Mouse (Mus musculus) ES-E14 (cell line): ENCODE results near the gene Slc25a26. TPM values are rescaled to one million over a fixed set of nuclear protein-coding genes. Genes with fewer than 3 reads are reported as not detected.

Experiments used
- DNase-seq: peaks from one replicate; pipeline ENCODE4 v3.0.0-alpha.2; 2013; ENCODE audit warnings: low read depth, low spot score
- H3K27ac ChIP-seq: 2 replicates; pipeline ENCODE4 v1.5.1; 2012; ENCODE audit warnings: low read depth, mild to moderate bottlenecking, low read length, moderate library complexity, mixed read lengths; ENCODE audit not compliant: poor library complexity, insufficient read depth, severe bottlenecking
- H3K36me3 ChIP-seq: 2 replicates; pipeline ENCODE4 v1.6.1; 2012; ENCODE audit warnings: mild to moderate bottlenecking, low read length, moderate library complexity, mixed read lengths; ENCODE audit not compliant: control insufficient read depth, poor library complexity, insufficient read depth, severe bottlenecking
- H3K4me1 ChIP-seq, 2 experiments: fragments of 150-350 bp in 1 of 2; sonication (generic) in 1 of 2; 2 replicates each; pipeline ENCODE4 v1.6.1; 2012; ENCODE audit warnings: low read length in 2 of 2, mild to moderate bottlenecking in 1 of 2, mixed read lengths in 1 of 2; ENCODE audit not compliant: control insufficient read depth in 2 of 2, insufficient read depth in 2 of 2, poor library complexity in 1 of 2
- H3K4me3 ChIP-seq, 2 experiments: fragments of 150-350 bp in 1 of 2; sonication (generic) in 1 of 2; 2 replicates each; pipeline ENCODE4 v1.5.1; 2012; ENCODE audit warnings: low read length in 2 of 2, low read depth in 1 of 2, mild to moderate bottlenecking in 1 of 2, mixed read lengths in 1 of 2; ENCODE audit not compliant: insufficient read depth in 1 of 2, poor library complexity in 1 of 2, severe bottlenecking in 1 of 2
- H3K9ac ChIP-seq: 2 replicates; pipeline ENCODE4 v1.6.1; 2012; ENCODE audit warnings: low read depth, mild to moderate bottlenecking, low read length, mixed read lengths; ENCODE audit not compliant: poor library complexity, insufficient read depth, severe bottlenecking
- H3K9me3 ChIP-seq: fragments of 150-350 bp; sonication (generic); 2 replicates; pipeline ENCODE4 v1.6.1; 2012; ENCODE audit warnings: low read depth, mild to moderate bottlenecking, low read length; ENCODE audit not compliant: control insufficient read depth, insufficient read depth
- CHD2 ChIP-seq: IDR thresholded peaks from 2 replicates; pipeline ENCODE4 v1.6.1; 2014; ENCODE audit warnings: mild to moderate bottlenecking, low read depth, low read length, inconsistent platforms
- HCFC1 ChIP-seq: IDR thresholded peaks from 2 replicates; pipeline ENCODE4 v1.6.1; 2012; ENCODE audit warnings: low read length, inconsistent platforms, borderline replicate concordance; ENCODE audit not compliant: insufficient read depth
- MAFK ChIP-seq: IDR thresholded peaks from 2 replicates; pipeline ENCODE4 v1.6.1; 2014; ENCODE audit warnings: mild to moderate bottlenecking, low read depth, low read length, inconsistent platforms; ENCODE audit not compliant: insufficient read depth
- ZC3H11A ChIP-seq: IDR thresholded peaks from 2 replicates; pipeline ENCODE4 v1.6.1; 2012; ENCODE audit warnings: low read depth, mild to moderate bottlenecking, inconsistent platforms, low read length, borderline replicate concordance
- ZNF384 ChIP-seq: IDR thresholded peaks from 2 replicates; pipeline ENCODE4 v1.6.1; 2012; ENCODE audit warnings: low read depth, low read length, inconsistent platforms
- in situ Hi-C, 2 experiments: fragments of 600-800 bp; cut with MboI; formaldehyde crosslinking; loops; one replicate each; pipeline ENCODE4 v1.15.1; 2025; ENCODE audit warnings: low sequenced_read_pairs in 2 of 2, inconsistent platforms in 1 of 2; ENCODE audit not compliant: unreplicated experiment in 2 of 2
- total RNA-seq: library from RNA; depleted of rRNA; stranded (reverse); fragments of 300-350 nt; gene quantifications from 2 replicates; pipeline ENCODE4 v1.2.3, GENCODE M21; 2012

The Slc25a26 gene
- total RNA-seq, 1 experiment: 9.8 TPM

DNA sequence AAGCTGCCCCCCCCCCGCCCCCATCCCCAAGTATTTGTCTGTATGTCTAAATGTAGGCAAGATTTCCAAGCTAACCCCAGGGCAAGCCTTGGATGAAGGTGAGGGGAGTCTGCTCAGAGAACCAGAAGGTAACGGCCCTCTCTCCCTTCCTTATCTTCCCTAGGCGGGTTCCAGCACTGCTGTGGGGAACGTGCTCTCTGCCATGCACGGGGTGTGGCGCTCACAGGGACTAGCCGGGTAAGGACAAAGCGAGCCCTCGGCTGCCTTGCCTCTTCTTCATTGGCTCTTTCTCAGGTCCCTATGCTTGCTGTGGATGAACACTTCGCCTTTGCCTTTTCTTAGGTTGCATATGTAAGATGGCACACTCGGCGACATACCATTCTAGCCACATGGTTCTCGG, 98.9 kb downstream of the Slc25a26 start:
- in situ Hi-C loops: no loop called here
- peaks cover 0 to 10% of the 10 kb centered on the region in 2 experiments; a peak in 1 of 4 replicates for H3K4me1 ChIP-seq
- H3K9me3 ChIP-seq: no peaks in the 10 kb centered on the region
- H3K9ac ChIP-seq: no peak overlapping the region
- peaks cover 7% of the 10 kb centered on the region; the same call in 1 of the 2 replicates for H3K36me3 ChIP-seq
- no peak for TF ChIP-seq ZC3H11A
- no peak for TF ChIP-seq MAFK
- TF ChIP-seq ZNF384: no peak
- TF ChIP-seq HCFC1: no peak
- TF ChIP-seq CHD2: no peak
- no peak for DNase-seq
- no peak overlapping the region for H3K27ac ChIP-seq
- H3K4me3 ChIP-seq: no peak overlapping the region

DNA sequence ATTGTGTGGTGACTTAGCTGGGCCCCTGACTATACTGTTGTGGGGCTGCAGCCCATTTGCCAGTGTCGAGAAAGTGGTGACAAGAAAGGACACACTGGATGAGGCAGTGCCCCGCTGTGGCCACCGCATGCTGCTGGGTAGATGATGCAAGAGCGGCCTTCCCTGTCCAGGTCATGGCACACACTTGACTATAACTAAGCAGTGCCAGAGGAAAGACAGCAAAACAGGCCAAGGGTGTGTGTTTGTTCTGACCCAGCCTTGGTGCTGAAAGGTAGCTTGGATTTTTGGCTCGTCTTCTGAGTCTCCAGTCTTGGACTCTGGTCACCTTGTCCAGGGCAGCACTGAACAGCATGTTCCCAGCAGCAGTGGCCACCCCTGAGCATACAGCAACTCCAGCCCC, 101.0 kb downstream of the Slc25a26 start:
- in situ Hi-C loops: no loop called here
- Histone ChIP-seq H3K9me3 (no peaks in the 10 kb centered on the region), H3K4me1 (peaks cover 0 to 10% of the 10 kb centered on the region in 2 experiments; a peak in 1 of 4 replicates), H3K4me3 (no peak overlapping the region), H3K36me3 (peaks cover 17% of the 10 kb centered on the region; the same call in 1 of the 2 replicates), H3K27ac (no peak overlapping the region), H3K9ac (no peak overlapping the region)
- TF ChIP-seq ZNF384 (no peak), ZC3H11A (no peak), MAFK (no peak), CHD2 (no peak), HCFC1 (no peak)
- DNase-seq: no peak

DNA sequence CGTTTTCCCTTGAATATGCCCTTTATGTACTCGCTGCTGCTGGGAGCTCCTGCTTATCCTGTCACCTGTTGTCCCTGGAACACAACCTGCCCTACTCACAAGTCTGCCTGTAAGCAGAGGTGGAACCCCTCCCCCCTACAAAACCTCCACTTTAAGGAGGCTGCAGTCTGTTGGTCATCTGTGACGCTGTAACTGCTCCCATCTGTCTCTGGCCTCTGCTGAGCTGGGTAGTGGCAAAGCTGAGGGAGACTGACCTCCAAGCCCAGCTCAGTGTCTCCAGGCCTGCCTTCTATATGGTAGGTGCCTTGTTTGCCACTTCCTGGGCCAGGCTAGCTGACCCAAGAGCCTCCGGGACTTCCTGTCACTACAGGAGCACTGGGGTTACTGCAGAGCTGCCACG, 101.7 kb downstream of the Slc25a26 start:
- no peak overlapping the region for H3K27ac ChIP-seq
- H3K4me1 ChIP-seq: 0 out of 4 replicates have a peak, but pooled peaks cover 0 to 7% of the 10 kb centered on the region in 2 experiments
- no peak overlapping the region for H3K4me3 ChIP-seq
- H3K9me3 ChIP-seq: no peaks in the 10 kb centered on the region
- peaks cover 17% of the 10 kb centered on the region; the same call in 1 of the 2 replicates for H3K36me3 ChIP-seq
- in situ Hi-C loops: no loop called here
- DNase-seq: no peak
- no peak overlapping the region for H3K9ac ChIP-seq
- TF ChIP-seq CHD2 (no peak), MAFK (no peak), ZC3H11A (no peak), HCFC1 (no peak), ZNF384 (no peak)

DNA sequence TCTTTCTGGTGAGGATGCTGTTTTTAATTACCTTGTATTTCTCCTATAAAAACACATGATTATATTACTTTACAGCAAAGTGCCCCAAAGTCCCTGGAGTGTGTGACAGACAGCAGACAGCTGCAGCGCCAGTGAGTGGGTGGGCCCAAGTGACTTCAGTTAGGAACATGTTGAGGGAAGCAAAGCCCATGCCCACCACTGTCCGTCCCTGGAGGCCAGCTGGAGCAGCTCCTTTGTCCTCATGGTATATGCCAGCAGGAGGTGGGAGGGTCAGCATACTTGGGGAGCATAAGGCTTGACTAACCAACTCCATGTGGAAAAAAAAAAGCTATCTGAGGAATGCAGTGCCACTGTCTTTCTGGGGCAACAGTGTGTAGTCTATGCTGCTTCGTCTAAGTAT, 103.9 kb downstream of the Slc25a26 start:
- Histone ChIP-seq H3K4me1 (0 out of 4 replicates have a peak, but pooled peaks cover 0 to 2% of the 10 kb centered on the region in 2 experiments), H3K4me3 (no peak overlapping the region), H3K9me3 (no peaks in the 10 kb centered on the region), H3K9ac (no peak overlapping the region), H3K36me3 (peaks cover 22% of the 10 kb centered on the region; the same call in 1 of the 2 replicates), H3K27ac (no peak overlapping the region)
- no peak for DNase-seq
- TF ChIP-seq CHD2: no peak
- in situ Hi-C loops: no loop called here

DNA sequence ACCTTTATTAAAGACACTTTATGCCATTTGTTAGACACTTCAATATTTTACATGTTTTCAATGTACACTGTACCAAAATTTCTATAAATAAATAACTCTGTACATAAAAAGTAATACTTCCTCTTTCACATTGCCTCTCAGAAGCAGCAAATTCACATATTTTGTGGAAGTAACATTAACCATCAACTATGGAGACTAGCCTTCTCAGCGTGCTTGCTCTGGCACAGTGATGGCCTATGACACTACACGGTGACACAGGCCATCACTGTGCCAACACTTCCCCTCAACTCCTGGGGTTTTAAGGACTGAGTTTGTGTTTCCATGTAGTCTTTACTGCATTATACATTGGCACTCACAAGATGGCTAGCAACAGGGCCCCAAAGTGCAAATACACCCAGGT, 104.4 kb downstream of the Slc25a26 start:
- Histone ChIP-seq H3K9ac (no peak overlapping the region), H3K27ac (no peak overlapping the region)
- in situ Hi-C loops: no loop called here

More for the DNA sequence above, 104.4 kb downstream of the Slc25a26 start:
- Histone ChIP-seq H3K9me3 (no peaks in the 10 kb centered on the region), H3K36me3 (peaks cover 26% of the 10 kb centered on the region; the same call in 1 of the 2 replicates), H3K4me3 (no peak overlapping the region), H3K4me1 (no peaks in the 10 kb centered on the region)
- DNase-seq: no peak
- no peak for TF ChIP-seq MAFK
- no peak for TF ChIP-seq ZNF384
- no peak for TF ChIP-seq ZC3H11A
- no peak for TF ChIP-seq HCFC1
- TF ChIP-seq CHD2: no peak
